In the genomic region with DNA sequence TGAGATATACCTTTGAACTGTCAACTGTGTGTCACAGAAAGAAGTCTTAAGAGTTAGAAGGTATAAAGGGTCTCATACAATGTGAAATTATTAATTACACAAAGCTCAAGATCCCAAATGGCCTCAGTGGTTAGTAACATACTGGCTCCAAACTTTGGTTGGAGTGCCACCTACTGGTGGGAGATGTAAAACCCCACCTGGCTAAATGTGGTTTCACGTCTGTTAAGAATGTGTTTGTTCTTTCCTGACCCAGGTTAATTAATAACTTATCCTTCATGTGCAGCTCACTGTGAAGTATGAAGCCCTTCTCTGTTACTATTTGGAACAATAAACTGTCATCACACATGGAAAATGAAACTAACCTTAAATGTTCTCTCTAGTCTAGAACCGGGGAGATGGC, we compare ENCODE assay signal across 9 mouse cellular contexts. TPM values are rescaled to one million over a fixed set of nuclear protein-coding genes. Genes with fewer than 3 reads are reported as not detected.
DNase-seq lines count a peak whose midpoint lies in the region; ATAC-seq lines count a peak whose summit lies in the region.
"Had no signal": no experiment of that assay in that cellular context is flagged by ENCODE, and none has a peak within 500 bp of the region (broad histone marks: within the 10 kb centered on the region; RNA-seq: fewer than 3 reads in every experiment).

No protein-coding gene starts in this region.

- DNase-seq in cerebellum, adult 8-10 months = peak; percentile 19
- peak; percentile 60 for DNase-seq in MN1 (ENCODE audit: low spot score)
- peak; percentile 65 for DNase-seq in embryo, embryonic 10 days (ENCODE audit: low spot score)
- DNase-seq in layer of hippocampus, postnatal 10 days (ENCODE audit: low spot score in 2 of 2) = peak; percentile 58 to 66
- DNase-seq in right cerebral cortex, postnatal 14 days = peak; percentile 61

- ATAC-seq in cerebellum, adult (ENCODE audit: insufficient number of reproducible peaks, low FRiP score, low TSS enrichment) = no peak
- peak; percentile 53 to 75; a peak in 3 of 4 replicates for ATAC-seq in hematopoietic stem cell, adult 5-6 weeks (replicated peaks in 1 of 2; ENCODE audit: insufficient read depth in 1 of 2, low FRiP score in 2 of 2, low TSS enrichment in 1 of 2, low read depth in 1 of 2, poor library complexity in 2 of 2, severe bottlenecking in 2 of 2)
- ATAC-seq in megakaryocyte, adult 5-6 weeks (ENCODE audit: poor library complexity, severe bottlenecking) = peak; percentile 87

RNA-seq across cellular contexts. Expression of gene Ublcp1, which starts 16.9 kb away (rescaled TPM):
- 11.6 and 13.4 TPM in 2 replicates for total RNA-seq in hematopoietic stem cell, adult 5-6 weeks (2017)
- total RNA-seq in layer of hippocampus, postnatal 10 days (2021) = 10 to 100 TPM; 39.8 to 40.2 TPM
- total RNA-seq in megakaryocyte, adult 5-6 weeks (2015) = 23.0 and 28.1 TPM in 2 replicates
- total RNA-seq in megakaryocyte, adult 5-6 weeks (2017) = 23.8 and 27.0 TPM in 2 replicates

RNA-seq across cellular contexts. Expression of gene Il12b, which starts 53.6 kb away (rescaled TPM):
- total RNA-seq in hematopoietic stem cell, adult 5-6 weeks (2017) = not detected in 2 replicates
- total RNA-seq in layer of hippocampus, postnatal 10 days (2021) = not detected
- not detected in 2 replicates for total RNA-seq in megakaryocyte, adult 5-6 weeks (2015)
- total RNA-seq in megakaryocyte, adult 5-6 weeks (2017) = not detected in 2 replicates
- total RNA-seq: layer of hippocampus, adult 8-10 months had no signal
